Mouse (Mus musculus): ENCODE results near the gene Ttc30a2.
A peak's percentile ranks its signal among the peaks of the same experiment; 100 is the strongest.
"Not testable (repeated sequence)": the region's sequence is repeated elsewhere in the genome, so short reads cannot be mapped to it uniquely, and the experiment has no call there.

The Ttc30a2 gene

DNA sequence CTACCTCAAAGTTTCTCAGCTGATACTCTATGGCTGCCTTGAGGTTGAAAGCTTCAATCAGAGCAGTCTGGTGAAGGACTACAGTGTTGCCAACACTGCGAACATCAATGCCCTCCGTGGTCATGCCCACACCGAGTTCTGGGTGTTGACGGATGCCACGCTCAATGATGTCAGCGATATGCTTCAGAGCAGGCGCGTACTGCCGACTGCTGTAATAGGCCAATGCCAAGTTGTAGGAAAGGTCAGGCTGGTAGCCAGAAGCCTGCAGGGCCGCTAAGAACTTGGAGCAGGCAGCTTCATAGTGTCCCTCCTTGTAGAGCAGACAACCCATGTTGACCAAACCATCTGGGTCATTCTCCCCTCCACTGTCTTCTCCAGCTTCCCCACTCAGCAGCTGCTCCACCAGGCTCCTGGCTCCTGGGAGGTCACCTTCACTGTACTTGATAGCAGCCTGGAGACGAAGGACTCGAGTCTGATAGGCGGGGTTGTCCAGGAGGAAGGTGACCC is 3.0 kb upstream of the Ttc30a2 start:
- not testable (repeated sequence) for DNase-seq (ENCODE audit: low spot score in 2 of 2)

DNA sequence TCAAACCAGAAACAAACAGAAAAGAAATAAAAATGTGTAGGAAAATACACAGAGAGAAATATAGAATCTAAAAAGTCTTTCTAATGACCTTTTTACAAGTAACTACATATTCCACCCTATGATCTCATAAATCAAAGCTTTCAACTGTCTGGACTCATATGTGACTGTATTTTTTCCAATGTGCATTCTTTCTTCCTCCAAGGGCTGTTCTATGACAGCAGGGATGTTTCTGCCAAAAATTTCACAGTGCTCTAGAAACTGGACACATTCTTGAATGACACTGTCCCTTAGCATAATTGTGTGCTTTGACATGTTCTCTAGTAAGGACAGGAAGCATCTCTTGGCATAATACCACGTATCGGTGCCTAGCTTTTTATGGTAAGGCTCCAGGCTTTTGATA is 1.9 kb downstream of the Ttc30a2 start:
- DNase-seq (ENCODE audit: low spot score in 2 of 2): not testable (repeated sequence)

DNA sequence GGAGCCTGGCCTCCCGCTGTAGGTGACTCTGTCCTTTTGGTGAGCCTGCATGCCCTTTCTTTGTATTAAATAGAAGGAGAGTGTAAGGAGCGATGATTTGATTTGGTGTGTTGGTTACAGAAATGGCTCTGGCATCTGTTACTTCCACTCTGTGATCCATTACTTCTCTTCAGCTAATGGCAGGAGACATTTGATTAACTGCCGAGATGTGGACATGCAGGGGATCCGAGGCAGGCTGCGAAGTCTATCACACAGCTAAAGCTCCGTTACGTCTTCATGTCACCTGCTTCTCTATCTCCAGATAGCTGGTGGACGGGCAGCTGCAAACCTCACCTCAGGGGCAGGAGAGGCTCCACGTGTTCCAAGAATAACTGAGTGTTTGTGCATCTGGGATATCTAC is 3.8 kb downstream of the Ttc30a2 start:
- no peak for DNase-seq (ENCODE audit: low spot score in 2 of 2)

DNA sequence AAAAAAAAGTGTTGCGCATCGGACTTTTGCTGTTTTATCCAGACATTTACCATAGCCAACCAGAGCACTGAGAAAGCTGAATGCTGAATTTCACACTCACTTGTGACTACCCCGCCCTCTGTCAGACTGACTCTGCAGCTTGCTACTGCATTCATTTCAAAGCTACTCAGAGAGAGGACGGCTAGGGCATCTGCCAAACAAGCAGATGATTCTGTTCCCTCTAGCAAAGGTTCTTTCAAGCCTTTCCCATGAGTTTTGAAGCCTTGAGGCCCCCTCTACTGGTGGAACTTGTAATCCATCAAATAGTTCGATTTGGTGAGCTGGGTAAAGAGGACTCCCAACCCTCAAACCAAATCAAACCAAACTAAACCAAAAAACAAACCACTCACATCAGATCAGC is 13.0 kb downstream of the Ttc30a2 start:
- DNase-seq (ENCODE audit: low spot score in 2 of 2): peak in 1 of 2 experiments; percentile 86

DNA sequence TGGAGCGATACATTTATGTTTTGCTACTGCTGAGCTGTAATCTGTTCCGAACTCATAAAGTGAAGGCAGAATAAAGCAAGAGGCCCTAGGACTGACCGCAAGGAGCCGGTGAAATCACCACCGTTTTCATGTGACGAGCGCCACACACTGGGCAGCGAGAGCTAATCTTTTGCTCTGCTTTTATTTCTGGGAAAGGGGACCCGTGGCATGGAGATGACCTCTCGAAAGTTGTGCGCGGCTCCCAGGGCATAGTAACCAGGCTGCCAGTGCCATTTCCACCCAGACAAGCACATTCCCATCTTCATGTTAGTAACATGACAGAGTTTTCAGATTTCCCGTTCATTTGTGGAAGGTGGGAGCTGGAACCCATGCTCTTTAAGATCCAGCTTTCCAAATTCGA is 13.5 kb downstream of the Ttc30a2 start:
- DNase-seq (ENCODE audit: low spot score in 2 of 2): peak in 1 of 2 experiments; percentile 46

DNA sequence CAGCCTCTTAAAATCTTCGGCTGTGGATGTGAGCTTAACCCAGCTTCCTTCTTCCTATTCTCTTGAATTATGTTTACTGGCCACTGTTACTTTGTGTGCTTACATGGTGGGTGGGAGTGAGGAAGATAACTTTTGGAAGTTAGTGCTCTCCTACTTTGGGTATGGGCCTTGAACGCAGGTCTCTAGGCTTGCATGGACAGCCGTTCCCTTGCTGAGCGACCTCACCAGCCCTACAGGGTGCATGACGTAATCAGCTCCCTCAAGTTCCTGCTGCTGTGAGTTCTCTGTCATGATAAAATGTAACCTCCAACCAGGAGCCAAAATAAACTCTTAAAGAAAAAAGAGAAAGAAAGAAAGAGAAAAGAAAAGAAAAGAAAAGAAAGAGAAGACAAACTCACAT is 13.9 kb downstream of the Ttc30a2 start:
- no peak for DNase-seq (ENCODE audit: low spot score in 2 of 2)

DNA sequence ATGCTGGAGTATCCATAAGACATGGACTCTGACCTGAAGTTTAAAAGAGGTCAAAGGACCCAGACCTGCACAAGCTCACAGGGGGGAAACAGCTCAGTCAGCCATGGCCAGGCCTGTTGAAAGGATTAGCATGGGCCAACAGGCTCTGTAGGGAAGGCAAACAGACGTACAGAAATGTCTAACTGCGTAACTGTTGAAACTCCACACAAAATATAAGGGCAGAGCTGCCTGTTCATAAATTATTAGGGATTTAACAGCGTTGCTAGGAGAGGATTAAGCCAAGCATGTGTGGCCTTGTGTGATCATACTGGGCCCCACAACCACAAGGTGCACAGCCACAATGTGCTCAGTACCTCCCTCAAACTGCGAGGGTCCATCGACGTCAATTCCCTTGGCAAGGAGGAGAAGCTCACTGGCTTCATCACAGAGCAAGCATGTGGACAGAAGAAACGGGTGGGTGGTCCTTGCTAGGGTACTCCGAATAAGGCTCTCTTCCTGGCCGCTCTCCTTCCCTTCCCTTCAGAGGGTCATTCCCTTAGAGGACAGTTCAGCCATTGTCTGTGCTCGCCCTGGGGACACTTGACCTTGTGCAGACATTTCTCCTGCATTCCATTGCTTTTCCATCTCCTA is 14.6 kb downstream of the Ttc30a2 start:
- no peak for DNase-seq (ENCODE audit: low spot score in 2 of 2)

DNA sequence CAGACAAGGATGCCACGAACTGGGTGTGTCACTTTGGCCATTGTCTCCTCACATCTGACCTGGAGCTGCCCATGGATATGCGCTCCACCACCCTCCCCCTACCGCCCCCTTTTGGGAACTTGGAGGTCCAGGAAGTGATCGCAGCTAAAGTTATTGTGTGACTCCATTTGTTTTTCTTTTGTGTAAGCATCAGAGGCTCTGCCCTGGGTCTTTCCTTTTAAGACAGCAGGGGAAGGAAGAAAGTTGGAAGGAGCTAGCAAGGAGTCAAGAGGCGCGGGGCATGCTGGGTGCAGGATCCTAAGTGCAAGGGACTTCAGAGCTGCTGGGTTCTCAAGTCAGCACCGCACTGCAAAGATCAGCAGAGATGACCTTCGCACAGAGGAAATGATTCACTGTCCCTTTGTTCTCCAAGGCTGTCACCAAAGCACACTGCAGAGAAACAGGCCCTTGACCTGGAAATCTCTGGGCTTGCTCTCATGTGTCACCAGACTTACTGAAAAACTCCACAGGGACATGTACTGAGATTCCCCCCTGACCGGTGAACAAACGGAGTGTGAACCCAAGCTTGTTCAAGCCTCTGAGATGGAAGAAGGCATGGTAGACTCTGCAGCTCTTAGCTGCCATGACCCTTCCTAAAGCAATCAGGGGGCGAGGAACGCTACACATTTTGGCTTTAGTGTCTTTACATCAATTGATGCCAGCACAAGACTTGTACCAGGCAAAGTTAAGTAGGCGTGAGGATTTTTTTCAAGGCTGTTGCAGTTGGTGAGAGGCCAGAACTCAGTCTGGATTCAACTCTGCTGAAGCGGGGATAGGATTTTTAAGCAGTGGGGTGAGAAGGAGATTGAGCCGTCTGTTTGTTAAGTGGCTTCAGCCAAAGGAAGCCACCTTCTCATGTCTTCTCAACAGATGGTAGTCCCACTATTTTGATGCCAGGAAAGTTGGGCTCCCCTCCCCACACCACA is 17.3 kb downstream of the Ttc30a2 start:
- peak in 1 of 2 experiments; percentile 46 for DNase-seq (ENCODE audit: low spot score in 2 of 2)

DNA sequence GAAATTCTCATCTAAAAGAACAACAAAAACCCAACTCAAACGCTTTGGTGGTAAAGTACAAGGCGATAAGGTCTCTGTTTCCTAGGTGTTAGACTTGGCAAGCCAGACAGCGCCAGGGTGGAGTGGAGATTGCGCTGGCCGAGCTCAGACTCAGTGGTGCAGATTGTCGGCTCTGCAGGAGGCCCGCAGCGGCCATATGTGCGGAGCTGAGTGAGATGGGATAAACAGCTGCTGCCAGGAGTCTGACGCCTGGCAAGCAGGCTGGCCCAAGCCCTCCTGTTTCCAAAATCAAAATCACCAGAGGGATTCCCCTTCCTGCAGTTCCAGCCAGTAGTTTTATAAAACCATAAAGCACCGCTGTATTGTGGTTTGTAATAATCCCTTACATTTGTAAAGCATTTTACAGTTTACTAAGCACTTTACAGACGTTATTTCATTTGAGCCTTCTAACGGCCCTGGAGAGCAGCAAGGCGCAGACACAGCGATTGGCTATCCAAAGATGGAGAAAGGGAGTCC is 18.1 kb downstream of the Ttc30a2 start:
- DNase-seq (ENCODE audit: low spot score in 2 of 2): no peak

DNA sequence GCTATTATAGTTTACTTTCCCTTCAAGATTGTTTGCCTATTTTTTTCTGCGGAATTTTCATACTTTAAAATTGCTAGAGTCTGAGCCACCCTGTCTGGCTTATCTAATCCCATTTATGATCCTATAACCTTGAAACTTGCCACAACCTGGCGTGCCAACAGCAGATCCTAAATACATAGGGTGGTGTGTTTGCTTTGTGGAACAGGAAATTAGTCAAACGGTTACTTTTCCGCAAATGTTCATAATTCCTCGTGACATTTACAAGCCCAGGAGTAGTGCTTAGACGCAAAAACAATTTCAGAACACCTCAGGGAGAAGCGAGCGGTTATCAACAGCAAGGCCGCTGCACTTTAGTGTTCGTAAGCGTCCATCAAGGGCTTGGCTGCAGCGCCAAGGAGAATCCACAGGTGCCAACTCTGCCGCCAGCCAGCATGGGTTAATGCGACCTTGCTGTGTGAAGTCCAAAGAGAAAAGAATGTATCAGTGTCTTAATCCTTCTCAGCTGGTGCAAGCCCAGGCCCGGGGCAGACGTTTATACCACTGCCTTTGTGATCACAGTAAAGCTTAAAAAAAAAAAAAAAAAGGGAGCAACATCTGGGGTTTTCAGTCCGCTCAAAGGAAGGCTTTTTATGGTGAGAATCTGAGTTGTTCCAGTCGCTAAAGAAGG is 18.7 kb downstream of the Ttc30a2 start:
- DNase-seq (ENCODE audit: low spot score in 2 of 2): no peak

DNA sequence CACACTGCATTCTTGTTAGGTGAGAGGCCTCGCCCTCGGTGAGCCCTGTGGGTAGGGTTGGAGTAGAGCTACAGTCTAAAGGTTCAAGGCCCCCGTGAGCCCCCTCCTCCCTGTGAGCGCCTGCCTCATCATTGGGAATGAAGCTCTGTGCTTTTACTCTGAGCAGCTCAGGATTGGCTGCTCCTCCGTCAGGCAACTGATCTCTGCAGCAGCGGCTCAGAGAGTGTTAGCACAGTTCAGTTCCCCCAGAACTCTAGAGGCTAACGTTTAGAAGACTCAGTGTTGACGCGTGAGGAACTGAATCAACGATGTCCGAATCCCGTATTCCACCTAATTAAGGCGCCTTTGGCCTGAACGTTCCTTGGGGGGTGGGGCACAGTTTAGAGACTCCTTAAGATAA is 22.3 kb downstream of the Ttc30a2 start:
- no peak for DNase-seq (ENCODE audit: low spot score in 2 of 2)

DNA sequence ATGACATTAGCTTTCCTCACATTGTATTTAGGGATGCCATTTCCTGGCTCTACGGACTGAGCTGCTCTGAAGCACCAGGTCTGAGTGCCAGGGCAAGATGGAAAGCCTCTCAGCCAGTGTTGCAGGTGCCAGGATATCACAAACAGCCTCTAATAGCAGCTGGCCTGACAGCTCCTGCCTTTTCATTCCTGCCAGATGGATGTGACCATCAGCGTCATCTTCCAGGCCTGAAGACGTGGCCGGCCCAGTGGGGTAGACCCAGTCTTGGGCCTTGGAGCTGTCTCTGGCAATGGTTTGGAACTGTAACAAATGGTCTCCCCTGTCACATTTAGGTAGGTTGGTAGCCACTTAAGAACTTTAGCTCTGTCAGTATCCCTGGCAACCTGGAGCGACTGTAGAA is 24.6 kb downstream of the Ttc30a2 start:
- DNase-seq (ENCODE audit: low spot score in 2 of 2): no peak

DNA sequence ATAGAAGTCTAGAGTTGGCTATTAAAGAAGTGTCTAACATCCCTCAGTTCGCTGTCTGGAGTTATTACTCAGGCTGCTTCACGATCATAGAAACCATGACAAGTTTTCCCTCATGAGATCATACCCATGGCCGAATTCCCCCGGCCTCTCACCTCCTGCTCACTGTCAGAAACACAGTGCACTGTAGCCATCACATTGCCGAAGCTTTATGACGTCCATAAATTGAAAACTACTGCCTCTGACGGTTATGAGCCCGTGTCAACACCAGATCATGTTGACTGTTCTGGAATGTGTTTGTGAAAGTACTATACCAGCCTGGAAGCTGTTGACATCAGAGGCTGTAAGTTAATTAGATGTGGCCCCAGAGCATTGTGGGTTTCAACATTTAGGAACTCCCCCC is 27.3 kb downstream of the Ttc30a2 start:
- DNase-seq (ENCODE audit: low spot score in 2 of 2): no peak

DNA sequence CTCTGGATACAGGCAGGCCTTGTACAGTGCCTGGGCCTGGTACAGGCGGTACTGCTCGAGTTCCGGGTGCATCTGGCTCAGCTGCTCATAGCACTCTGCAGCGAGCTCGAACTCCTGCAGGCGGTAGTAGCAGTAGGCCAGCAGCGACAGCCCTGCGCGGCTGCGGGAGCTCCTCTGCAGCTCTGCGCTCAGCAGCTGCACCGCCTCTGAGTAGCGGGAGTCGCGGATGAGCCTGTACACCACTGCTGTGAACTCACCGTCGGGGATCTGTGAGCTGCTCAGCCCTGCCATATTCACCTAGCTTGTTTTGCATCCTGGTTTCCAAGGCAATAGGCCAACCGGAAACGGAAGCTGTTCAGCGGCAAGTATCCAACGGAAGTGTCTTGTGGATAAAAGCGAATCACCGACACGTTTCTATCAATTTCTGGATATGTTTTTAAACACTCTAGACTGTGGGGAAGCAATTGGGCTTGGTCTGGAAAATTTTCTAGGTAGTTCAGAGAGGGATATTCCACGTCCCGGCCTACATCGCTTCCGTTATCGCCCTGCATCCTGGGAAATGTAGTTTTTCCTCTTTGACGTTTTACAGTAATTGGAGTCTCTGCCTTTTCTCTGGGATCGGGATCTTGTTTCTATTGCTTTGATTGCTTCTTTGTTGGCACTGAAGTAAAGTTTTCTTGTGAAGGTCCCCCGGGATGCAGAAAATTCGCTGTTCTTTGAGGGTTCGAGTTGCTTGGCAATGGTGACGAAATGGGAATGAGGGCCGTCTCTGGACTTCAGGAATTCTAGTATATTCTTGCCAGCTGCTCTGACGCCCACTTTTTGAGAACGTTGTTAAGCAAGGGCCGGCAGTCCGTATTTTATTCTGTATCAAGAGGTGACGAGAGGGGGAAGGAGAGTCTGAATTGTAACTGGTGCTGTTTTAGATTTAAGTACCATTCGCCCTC is 39.6 kb downstream of the Ttc30a2 start, which contains the start of gene Ttc30b:
TSS of gene Ttc30b (minus strand) at position 469 of the 947 bp plus-strand sequence.
- DNase-seq (ENCODE audit: low spot score in 2 of 2): peak; percentile 42 to 78

DNA sequence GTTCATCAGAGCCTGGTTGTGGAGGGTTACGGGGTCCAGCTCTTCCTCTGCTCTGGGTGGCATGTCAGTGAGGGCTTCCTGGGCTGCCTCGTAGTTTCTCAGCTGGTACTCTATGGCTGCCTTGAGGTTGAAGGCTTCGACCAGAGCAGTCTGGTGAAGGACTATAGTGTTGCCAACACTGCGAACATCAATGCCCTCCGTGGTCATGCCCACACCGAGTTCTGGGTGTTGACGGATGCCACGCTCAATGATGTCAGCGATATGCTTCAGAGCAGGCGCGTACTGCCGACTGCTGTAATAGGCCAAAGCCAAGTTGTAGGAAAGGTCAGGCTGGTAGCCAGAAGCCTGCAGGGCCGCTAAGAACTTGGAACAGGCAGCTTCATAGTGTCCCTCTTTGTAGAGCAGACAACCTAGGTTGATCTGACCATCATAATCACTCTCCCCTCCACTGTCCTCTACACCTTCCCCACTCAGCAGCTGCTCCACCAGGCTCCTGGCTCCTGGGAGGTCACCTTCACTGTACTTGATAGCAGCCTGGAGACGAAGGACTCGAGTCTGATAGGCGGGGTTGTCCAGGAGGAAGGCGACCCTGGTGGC is 40.4 kb downstream of the Ttc30a2 start:
- DNase-seq (ENCODE audit: low spot score in 2 of 2): not testable (repeated sequence)

DNA sequence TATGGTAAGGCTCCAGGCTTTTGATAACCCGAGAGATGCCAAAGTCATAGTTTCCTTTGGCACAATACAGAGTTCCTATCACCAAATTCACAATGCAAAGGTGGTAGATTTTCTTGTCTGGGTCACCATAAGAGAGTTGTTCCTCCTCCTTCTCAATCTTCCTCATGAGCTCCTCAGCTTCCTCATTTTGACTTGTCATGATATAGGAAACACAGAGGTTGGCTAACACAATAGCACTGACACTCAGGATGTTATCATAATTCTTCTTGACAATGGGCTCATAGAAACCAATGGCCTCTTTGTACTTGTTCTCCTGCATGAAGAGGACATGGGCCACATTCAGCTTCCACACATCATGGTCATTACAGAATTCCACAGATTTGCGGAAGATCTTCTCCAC is 41.3 kb downstream of the Ttc30a2 start:
- not testable (repeated sequence) for DNase-seq (ENCODE audit: low spot score in 2 of 2)

DNA sequence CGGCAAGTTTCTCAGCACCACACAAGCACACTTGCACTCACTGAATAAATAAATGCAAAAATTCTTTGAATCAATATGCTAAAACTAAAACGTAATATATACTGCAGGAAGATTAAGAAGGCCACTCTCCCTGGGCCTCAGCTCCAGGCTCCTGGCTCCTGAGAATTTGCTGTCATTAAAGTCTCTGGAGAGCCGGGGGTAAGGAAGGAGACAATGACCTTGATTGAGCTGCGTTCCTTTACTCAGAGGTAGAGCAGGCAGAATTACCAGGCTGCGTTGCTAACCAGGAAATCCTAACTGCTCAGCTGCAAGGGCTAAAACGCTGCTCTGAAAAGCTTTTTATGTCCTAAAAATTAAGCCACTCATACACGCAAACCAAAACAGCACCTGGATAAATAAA is 44.4 kb downstream of the Ttc30a2 start:
- no peak for DNase-seq (ENCODE audit: low spot score in 2 of 2)

DNA sequence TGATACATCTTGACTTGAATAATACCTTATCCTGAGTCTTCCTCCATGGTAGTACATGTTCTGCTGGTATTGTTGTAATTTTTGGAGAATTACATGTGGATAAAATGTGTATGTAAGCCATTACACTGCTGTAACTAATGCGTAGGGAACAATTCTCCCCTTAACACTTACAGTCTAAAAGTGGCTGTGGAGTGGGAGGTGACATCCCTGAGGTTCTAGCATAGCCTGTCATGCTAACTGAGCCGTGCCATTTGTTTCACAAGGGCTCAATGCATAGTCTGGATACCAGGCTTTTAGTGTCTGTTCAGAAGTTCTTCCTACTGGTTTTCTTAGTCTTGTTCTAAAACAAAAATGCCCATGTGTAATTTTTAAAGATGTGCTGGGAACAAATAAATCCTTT is 47.0 kb downstream of the Ttc30a2 start:
- DNase-seq (ENCODE audit: low spot score in 2 of 2): peak in 1 of 2 experiments; percentile 39

DNA sequence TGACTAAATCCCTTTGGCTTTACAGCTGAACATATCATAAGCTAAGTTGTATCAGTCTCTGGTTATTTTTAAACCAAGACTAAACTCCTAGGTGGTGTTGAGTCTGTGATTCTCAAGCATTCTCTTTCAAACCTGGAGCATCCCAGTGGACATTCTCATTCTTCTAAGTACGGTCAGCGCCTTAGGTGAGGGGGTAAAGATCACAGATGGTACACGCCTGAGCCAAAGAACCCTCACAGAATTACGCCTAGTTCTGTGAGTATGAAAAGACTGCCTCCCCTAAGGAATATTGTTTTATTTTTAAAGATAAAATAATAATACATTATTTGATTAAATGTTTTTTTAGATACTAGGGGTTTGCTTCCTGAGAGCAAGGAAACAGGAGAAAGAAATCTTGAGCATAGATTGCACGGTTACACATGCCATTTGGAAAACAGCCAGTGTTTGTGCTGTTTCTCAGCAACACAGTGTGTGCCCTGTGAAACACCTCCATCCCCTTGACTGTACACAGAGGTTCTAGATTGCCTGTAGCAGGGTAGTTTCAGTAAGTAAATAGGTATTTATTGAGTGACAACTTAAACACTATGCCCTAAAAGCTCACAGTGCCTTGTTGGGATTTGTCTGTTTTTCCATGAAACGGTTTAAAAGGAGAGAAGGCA is 48.1 kb downstream of the Ttc30a2 start:
- no peak for DNase-seq (ENCODE audit: low spot score in 2 of 2)

DNA sequence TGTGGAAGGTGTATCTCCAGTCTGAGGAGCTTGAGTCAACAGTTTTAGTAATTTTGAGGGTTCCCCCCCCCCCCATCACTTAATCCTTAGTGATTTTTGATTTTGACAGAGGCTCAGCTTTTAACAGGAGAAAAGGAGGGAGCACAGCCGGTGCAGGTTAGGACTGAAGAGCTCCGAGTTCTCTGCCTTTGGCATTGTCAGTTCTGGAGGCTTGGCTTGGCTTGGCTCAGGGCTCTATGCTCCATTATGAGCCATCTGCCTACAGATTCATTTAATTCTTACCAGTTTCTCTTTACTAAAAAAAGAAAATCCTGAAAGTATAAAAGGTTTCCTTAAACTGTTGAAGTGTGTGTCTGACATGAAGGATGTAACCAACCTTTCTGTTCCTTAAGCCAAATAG is 48.8 kb downstream of the Ttc30a2 start:
- DNase-seq (ENCODE audit: low spot score in 2 of 2): no peak

All from left cerebral cortex, adult 9 months (tissue).